Mouse (Mus musculus) kidney, postnatal 0 days (tissue): ENCODE data around the gene Zfp846. TPM values are rescaled to one million over a fixed set of nuclear protein-coding genes. Genes with fewer than 3 reads are reported as not detected.

Source experiments
- ATAC-seq: fragments of 200-750 bp; cut with Nextera tagmentation; replicated peaks from 2 replicates; pipeline ENCODE4 v1.8.0; 2017; ENCODE audit warnings: low read depth, moderate number of reproducible peaks, moderate TSS enrichment, moderate library complexity; ENCODE audit not compliant: low FRiP score
- DNase-seq: peaks from one replicate; pipeline ENCODE4 v3.0.0-alpha.2; 2016; ENCODE audit warnings: low spot score
- H3K27ac ChIP-seq: fragments of 300-500 bp; sonication (generic); 2 replicates; pipeline ENCODE4 v1.5.1; 2014; ENCODE audit warnings: mild to moderate bottlenecking
- H3K27me3 ChIP-seq: fragments of 300-500 bp; sonication (generic); 2 replicates; pipeline ENCODE4 v1.6.1; 2014; ENCODE audit warnings: low read length, mixed read lengths; ENCODE audit not compliant: insufficient read depth
- H3K36me3 ChIP-seq: fragments of 300-500 bp; sonication (generic); 2 replicates; pipeline ENCODE4 v1.6.1; 2014; ENCODE audit warnings: low read length, mixed read lengths; ENCODE audit not compliant: insufficient read depth
- H3K4me1 ChIP-seq: fragments of 300-500 bp; sonication (generic); replicated peaks from 2 replicates; pipeline ENCODE4 v1.6.1; 2014; ENCODE audit warnings: antibody characterized with exemption, low read length, mixed read lengths; ENCODE audit not compliant: insufficient read depth
- H3K4me2 ChIP-seq: fragments of 300-500 bp; sonication (generic); 2 replicates; pipeline ENCODE4 v1.6.1; 2014; ENCODE audit warnings: mild to moderate bottlenecking, low read length, moderate library complexity, mixed read lengths
- H3K4me3 ChIP-seq: fragments of 300-500 bp; sonication (generic); replicated peaks from 2 replicates; pipeline ENCODE4 v1.5.1; 2014; ENCODE audit warnings: low read depth, low read length
- H3K9ac ChIP-seq: fragments of 300-500 bp; sonication (generic); 2 replicates; pipeline ENCODE4 v1.6.1; 2014; ENCODE audit warnings: low read depth, low read length
- H3K9me3 ChIP-seq: fragments of 300-500 bp; sonication (generic); replicated peaks from 2 replicates; pipeline ENCODE4 v1.6.1; 2016; ENCODE audit warnings: low read length, inconsistent platforms, mixed read lengths
- CTCF ChIP-seq: IDR thresholded peaks from 2 replicates; pipeline ENCODE4 v1.5.1; 2016; ENCODE audit warnings: antibody characterized with exemption, low read depth, mild to moderate bottlenecking, moderate library complexity
- WGBS: fragments of 180-500 bp; shearing (Covaris S2); extraction: QIAGEN DNeasy Blood & Tissue Kit; methylation state at CpG from one replicate; pipeline ENCODE4 v1.1.7; 2014; 5-methylcytosine and 5-hydroxymethylcytosine counted together
- polyA plus RNA-seq: library from polyadenylated mRNA; unstranded; fragments of >200 nt; fragmentation: Nextera tagmentation; extraction: Ambion mirVana; gene quantifications from 2 replicates; pipeline ENCODE4 v1.2.1, GENCODE M21; 2015

Zfp846 gene
- polyA plus RNA-seq, 1 experiment from 2014 or later = 10.0 TPM

DNA sequence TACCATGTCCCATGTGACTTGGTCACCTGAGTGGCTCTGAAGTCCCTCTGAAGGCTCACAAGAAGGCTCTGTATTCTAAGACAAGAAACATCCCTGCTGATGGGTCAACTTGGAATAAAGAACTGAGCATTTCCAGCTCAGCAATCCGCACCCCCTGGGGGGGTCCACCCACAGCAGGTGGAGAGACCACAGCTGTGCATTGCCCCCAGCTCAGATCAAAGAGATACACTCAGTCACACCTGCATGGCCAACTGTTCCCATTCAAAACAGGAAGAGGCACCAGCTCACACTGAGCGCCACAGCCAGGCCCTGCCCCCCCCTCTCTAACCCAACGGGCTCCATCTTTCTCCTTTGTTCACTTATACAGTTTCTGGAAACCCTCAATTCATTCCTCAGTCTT lies 55.2 kb downstream of the Zfp846 start:
- Histone ChIP-seq H3K27ac (no peak overlapping the region), H3K9ac (no peak overlapping the region), H3K9me3 (no peaks in the 10 kb centered on the region), H3K4me1 (no peaks in the 10 kb centered on the region; the same call in 1 of the 2 replicates), H3K4me2 (no peak overlapping the region), H3K36me3 (peaks cover 16% of the 10 kb centered on the region; the same call in 1 of the 2 replicates), H3K27me3 (no peaks in the 10 kb centered on the region), H3K4me3 (no peak overlapping the region)
- ATAC-seq (0 out of 2 replicates have a peak, but pooled peaks have one; percentile 25), DNase-seq (no peak)
- TF ChIP-seq CTCF = no peak
- WGBS = 89% methylated on average over 3 of the region's 3 CpGs

- no peak overlapping the region for H3K4me2 ChIP-seq
- WGBS = 84% methylated on average over 2 of the region's 2 CpGs
These were observed 55.7 kb downstream of the Zfp846 start for GRCm38 (mm10) chr9:20636790-20637189.

GRCm38 (mm10) chr9:20638552-20638951 lies 57.5 kb downstream of the Zfp846 start:
- Histone ChIP-seq H3K9me3 (no peaks in the 10 kb centered on the region), H3K27me3 (no peaks in the 10 kb centered on the region), H3K4me1 (no peaks in the 10 kb centered on the region; the same call in 1 of the 2 replicates), H3K27ac (no peak overlapping the region), H3K4me3 (no peak overlapping the region), H3K9ac (no peak overlapping the region), H3K4me2 (no peak overlapping the region), H3K36me3 (peaks cover 16% of the 10 kb centered on the region; the same call in 1 of the 2 replicates)
- 92% methylated on average over 19 of the region's 19 CpGs for WGBS
- ATAC-seq (no peak), DNase-seq (no peak)
- TF ChIP-seq CTCF = no peak

More at GRCm38 (mm10) chr9:20636790-20637189, 55.7 kb downstream of the Zfp846 start:
- H3K4me3 ChIP-seq = no peak overlapping the region
- TF ChIP-seq CTCF = no peak
- H3K4me1 ChIP-seq = no peaks in the 10 kb centered on the region; the same call in 1 of the 2 replicates
- H3K36me3 ChIP-seq = peaks cover 16% of the 10 kb centered on the region; the same call in 1 of the 2 replicates
- no peaks in the 10 kb centered on the region for H3K27me3 ChIP-seq
- no peaks in the 10 kb centered on the region for H3K9me3 ChIP-seq
- no peak for DNase-seq
- no peak for ATAC-seq
- H3K27ac ChIP-seq = no peak overlapping the region
- H3K9ac ChIP-seq = no peak overlapping the region

DNA sequence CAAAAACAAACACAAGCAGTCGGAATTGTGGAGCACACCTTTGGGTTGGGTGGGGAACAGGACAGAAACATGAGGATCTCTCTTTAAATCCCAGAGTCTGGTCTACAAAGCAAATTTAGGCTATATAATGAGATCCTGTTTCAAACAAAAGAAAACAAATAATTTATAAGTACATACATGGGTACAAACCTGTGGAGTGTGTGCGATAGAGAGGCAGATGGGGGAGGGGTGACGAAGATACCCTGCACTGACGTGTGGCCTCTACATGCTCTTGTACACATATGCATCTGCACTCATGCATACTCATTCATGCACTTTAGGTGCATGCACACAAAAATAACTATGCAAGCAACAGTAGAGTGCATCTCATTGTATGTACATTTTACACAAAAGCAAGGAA lies 58.4 kb downstream of the Zfp846 start:
- no peak for TF ChIP-seq CTCF
- no peak overlapping the region for H3K9ac ChIP-seq
- no peak overlapping the region for H3K4me3 ChIP-seq
- peaks cover 16% of the 10 kb centered on the region; the same call in 1 of the 2 replicates for H3K36me3 ChIP-seq
- ATAC-seq (no peak), DNase-seq (no peak)
- 93% methylated on average over 4 of the region's 4 CpGs for WGBS
- no peaks in the 10 kb centered on the region for H3K9me3 ChIP-seq
- no peaks in the 10 kb centered on the region; the same call in 1 of the 2 replicates for H3K4me1 ChIP-seq
- no peak overlapping the region for H3K4me2 ChIP-seq
- H3K27ac ChIP-seq = no peak overlapping the region
- H3K27me3 ChIP-seq = no peaks in the 10 kb centered on the region

- Histone ChIP-seq H3K9me3 (no peaks in the 10 kb centered on the region), H3K27me3 (no peaks in the 10 kb centered on the region), H3K27ac (peak overlapping the region; percentile 93), H3K36me3 (peaks cover 17% of the 10 kb centered on the region), H3K4me2 (peak overlapping the region; percentile 77), H3K4me3 (peak overlapping the region; percentile 90), H3K9ac (peak overlapping the region; percentile 79; the same call in 1 of the 2 replicates), H3K4me1 (peaks cover 6% of the 10 kb centered on the region; the same call in 1 of the 2 replicates)
- DNase-seq (peak; percentile 13), ATAC-seq (no peak)
- 11% methylated on average over 6 of the region's 6 CpGs for WGBS
- no peak for TF ChIP-seq CTCF
These were observed 60.4 kb downstream of the Zfp846 start for GRCm38 (mm10) chr9:20641501-20641900.

DNA sequence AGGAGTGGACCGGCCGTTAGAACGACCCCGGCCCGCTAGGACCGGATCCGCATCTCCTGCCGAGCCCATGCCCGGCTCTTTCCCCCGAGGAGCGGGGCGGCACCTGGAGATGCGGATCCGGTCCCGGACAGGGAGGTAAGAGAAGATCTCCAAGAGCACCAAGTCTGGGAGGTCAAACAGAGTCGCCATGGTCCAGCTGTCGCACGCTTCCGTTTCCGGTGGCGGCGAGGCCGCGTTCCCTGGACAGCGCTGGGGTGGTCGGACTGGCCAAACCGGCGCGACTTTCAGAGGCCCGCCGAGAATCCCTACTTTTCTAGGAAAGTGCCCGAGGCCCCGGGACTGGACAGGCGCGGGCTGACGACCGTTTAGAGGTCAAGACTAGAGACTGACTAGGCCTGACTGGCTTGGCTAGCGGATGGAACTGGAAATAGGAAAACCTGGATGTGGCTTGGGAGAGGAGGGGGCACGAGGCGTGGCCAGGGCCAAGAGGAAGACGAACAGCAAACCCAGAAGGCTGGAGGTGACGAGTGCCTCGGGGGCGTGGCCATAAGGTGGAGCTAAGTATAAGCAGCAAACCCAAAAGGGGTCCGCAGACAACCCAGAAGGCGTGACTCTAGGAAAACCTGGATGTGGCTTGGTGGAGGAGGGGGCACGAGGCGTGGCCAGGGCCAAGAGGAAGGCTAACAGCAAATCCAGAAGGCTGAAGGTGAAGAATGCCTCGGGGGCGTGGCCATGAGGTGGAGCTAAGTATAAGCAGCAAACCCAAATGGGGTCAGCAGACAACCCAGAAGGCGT lies 61.2 kb downstream of the Zfp846 start, which contains the start of gene Ubl5:
Gene Ubl5, plus strand, starts transcription at position 778 of the 795 bp plus-strand sequence.
- under 1% methylated on average over 51 of the region's 51 CpGs for WGBS
- Histone ChIP-seq H3K9ac (peak within 1 kb of the TSS; percentile 79), H3K36me3 (peaks cover 19% of the 10 kb centered on the region), H3K9me3 (no peaks in the 10 kb centered on the region), H3K27me3 (no peaks in the 10 kb centered on the region), H3K4me1 (peaks cover 6% of the 10 kb centered on the region; the same call in 1 of the 2 replicates), H3K4me3 (peak within 1 kb of the TSS; percentile 90), H3K27ac (peak within 1 kb of the TSS; percentile 93), H3K4me2 (peak within 1 kb of the TSS; percentile 77)
- peak; percentile 99 for DNase-seq
- TF ChIP-seq CTCF = no peak; the same call in 1 of the 2 replicates
- ATAC-seq = peak; percentile 93
